Mouse (Mus musculus): ENCODE data around the gene Dlk2. TPM values are rescaled to one million over a fixed set of nuclear protein-coding genes. Genes with fewer than 3 reads are reported as not detected.

The Dlk2 gene
- polyA plus RNA-seq (2016; fragmentation: Nextera tagmentation; extraction: Ambion mirVana), result 1.2 TPM in 2 replicates

DNA sequence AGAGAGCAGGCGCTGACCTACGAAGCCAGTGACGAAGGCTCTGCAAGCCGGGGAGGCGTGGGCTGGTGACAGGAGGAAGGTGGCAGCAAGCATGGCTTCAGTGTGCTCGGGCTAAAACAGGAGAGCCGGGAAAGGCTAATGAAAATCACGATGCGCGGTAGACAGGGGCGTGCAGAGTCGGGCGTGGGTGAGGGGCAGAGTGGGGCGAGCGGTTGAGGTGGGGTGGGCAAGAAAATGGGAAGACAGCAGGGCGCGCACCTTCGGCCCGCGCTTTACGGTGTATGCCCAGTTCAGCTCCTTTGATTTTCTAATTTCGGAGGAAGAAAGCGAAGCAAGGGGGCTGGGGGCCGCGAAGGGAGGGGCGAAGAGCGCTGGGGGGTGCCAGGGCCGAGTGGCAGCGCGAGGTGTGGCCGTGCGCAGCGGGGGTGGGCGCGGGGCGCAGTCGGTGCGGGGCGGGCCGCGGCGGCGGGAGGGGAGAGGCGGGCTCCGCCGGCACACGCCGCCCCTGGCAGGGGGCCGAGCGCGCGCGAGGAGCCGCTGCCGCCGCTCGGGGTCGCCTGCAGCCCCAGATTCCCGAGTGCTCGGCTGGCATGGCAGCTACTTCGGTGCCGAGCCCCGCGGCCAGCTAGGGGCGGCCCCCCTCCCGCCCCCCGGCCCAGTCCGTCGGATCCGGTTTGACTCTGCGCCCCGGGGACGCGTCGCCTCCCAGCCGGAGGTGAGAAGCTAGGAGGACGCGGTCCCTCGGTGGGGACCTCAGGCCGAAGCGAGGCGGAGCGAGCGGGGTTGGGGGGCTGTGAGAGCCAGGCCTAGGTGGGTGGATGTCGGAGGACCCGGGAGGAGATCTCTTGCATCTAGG is at the start of gene Dlk2:
Dlk2 (plus strand) TSS at position 58 of the 856 bp plus-strand sequence.
- Histone ChIP-seq H3K36me3 (replicated peaks) (no peaks in the 10 kb centered on the region), H3K4me3 (peak within 1 kb of the TSS; percentile 68), H3K4me1 (peaks cover 26% of the 10 kb centered on the region), H3K9me3 (no peaks in the 10 kb centered on the region), H3K27ac (peak within 1 kb of the TSS; percentile 68), H3K27me3 (ENCODE audit: poor library complexity, severe bottlenecking) (peaks cover 82% of the 10 kb centered on the region)
- WGBS, result under 1% methylated on average over 63 of the region's 86 CpGs
- DNase-seq (ENCODE audit: extremely low spot score, low spot score), result peak; percentile 27

DNA sequence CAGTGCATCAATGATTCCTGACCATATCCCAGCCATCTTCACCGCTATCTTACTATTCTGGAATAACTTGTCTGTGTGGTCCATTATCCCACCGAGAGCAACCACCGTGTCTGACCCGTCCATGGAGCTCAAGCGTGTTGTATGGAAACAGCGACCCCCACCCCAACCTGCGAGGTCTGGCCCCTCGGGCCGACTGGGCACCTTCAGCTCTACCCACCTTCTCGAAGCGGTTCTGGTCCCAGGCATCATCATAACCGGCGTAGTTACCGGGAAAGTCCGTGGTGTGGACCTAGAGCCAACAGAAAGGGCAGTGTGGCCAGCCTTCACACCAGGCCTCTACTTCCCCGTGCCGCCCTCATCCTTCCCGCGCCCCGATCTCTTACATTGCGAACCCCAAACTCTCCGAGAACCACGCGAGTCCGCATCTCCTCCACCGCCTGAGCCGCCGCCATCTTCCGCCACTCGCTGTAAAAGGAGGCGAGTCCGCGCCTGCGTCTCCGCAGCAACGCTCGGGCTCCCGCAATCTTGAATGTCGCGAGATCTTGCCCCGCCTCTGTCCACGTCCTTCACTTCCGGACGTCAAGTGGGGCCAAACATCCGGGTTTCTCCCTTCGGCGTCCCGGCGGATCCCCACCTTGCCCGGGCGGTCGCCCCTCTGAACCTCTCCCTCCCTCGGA is 49.6 kb upstream of the Dlk2 start, which contains the start of the genes Polr1c and Yipf3:
Polr1c (minus strand) TSS at position 543 of the 677 bp plus-strand sequence.
Yipf3 (plus strand) TSS at position 569 of the 677 bp plus-strand sequence.
- Histone ChIP-seq H3K4me3 (peak within 1 kb of the TSS; percentile 86), H3K4me1 (peaks cover 26% of the 10 kb centered on the region), H3K9me3 (no peaks in the 10 kb centered on the region), H3K27me3 (ENCODE audit: poor library complexity, severe bottlenecking) (no peaks in the 10 kb centered on the region), H3K27ac (peak within 1 kb of the TSS; percentile 94), H3K36me3 (replicated peaks) (peaks cover 80% of the 10 kb centered on the region)
- WGBS, result under 1% methylated on average over 53 of the region's 53 CpGs
- peak; percentile 95 for DNase-seq (ENCODE audit: extremely low spot score, low spot score)

DNA sequence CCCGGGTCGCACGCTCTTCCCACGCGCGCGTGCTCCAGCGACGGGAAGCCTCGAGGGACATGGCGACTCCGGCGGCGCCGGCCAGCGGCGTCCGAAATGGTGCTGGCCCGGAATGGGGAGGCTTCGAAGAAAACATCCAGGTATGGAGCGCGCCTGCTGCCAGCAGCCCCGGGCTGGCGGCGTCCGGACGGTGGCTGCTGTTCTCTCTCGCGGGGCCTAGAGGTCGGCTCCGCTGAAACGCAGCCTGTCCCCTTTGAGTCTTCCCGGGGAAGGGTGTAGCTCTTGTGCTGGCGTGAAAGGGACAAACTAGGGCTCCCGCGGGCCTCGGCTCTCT is 49.1 kb upstream of the Dlk2 start:
- H3K4me3 ChIP-seq, result peak overlapping the region; percentile 86
- no peaks in the 10 kb centered on the region for H3K27me3 ChIP-seq (ENCODE audit: poor library complexity, severe bottlenecking)
- WGBS, result 1% methylated on average over 37 of the region's 37 CpGs
- peak overlapping the region; percentile 94 for H3K27ac ChIP-seq
- DNase-seq (ENCODE audit: extremely low spot score, low spot score), result no peak
- peaks cover 75% of the 10 kb centered on the region for H3K36me3 ChIP-seq (replicated peaks)
- H3K9me3 ChIP-seq, result no peaks in the 10 kb centered on the region
- peaks cover 27% of the 10 kb centered on the region for H3K4me1 ChIP-seq

DNA sequence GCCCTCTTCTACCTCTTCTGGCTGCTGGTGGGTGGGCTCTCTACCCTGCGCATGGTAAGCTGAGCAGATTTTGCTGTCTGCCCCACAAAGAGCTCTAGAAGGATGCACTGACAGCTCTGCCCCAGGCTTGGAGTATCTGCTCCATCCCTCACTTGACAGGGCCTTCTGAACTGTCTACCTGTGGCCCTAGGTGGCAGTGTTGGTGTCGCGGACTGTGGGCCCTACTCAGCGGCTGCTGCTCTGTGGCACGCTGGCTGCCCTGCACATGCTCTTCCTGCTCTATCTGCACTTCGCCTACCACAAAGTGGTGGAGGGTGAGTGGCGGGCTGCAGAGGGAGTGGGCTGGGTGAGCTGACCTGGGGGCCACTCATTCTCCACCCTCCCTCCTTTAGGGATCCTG is 46.0 kb upstream of the Dlk2 start:
- no peak for DNase-seq (ENCODE audit: extremely low spot score, low spot score)
- peaks cover 45% of the 10 kb centered on the region for H3K36me3 ChIP-seq (replicated peaks)
- H3K4me1 ChIP-seq, result peaks cover 50% of the 10 kb centered on the region
- 80% methylated on average over 7 of the region's 7 CpGs for WGBS
- no peak overlapping the region for H3K27ac ChIP-seq
- H3K27me3 ChIP-seq (ENCODE audit: poor library complexity, severe bottlenecking), result peaks cover 24% of the 10 kb centered on the region
- H3K9me3 ChIP-seq, result no peaks in the 10 kb centered on the region
- H3K4me3 ChIP-seq, result no peak overlapping the region

DNA sequence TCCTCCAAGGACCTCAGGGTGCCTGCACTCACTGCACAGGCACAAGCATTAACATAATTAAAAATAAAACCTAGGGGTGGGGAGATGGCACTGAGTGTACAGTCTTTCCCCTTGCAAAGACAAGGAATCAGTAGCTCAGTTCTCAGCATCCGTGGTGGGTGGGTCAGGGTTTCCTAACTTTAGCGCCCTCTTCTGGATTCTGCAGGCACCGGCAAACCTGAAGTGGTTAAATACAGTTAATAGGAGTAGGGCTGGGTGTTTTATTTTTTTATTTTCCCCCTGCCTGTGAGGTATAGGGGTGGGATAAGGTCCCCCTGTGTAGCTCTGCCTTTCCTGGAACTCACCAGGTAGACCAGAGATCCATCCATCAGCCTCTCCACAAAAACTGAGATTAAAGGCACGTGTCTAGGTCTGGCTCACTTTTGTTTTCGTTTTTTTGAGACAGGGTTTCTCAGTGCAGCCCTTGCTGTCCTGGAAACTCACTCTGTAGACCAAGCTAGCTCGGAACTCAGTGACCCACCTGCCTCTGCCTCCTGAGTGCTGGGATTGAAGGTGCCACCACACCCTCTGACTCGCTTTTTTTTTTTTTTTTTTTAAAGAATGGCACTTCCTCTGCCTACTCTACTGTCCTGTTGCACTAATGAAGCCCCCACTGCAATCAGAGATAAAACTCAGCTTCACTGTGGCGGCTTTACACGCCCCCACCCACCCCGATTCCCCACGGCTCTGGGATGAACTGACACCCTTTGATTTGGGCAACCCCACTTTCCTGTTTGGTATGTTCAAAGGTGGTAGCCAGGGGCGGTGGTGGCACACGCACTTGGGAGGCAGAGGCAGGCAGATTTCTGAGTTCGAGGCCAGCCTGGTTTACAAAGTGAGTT is 44.4 kb upstream of the Dlk2 start:
- Histone ChIP-seq H3K27me3 (ENCODE audit: poor library complexity, severe bottlenecking) (peaks cover 33% of the 10 kb centered on the region), H3K9me3 (no peaks in the 10 kb centered on the region), H3K4me1 (peaks cover 40% of the 10 kb centered on the region), H3K27ac (peak overlapping the region; percentile 67), H3K36me3 (replicated peaks) (peaks cover 54% of the 10 kb centered on the region), H3K4me3 (peak overlapping the region; percentile 78)
- 58% methylated on average over 14 of the region's 14 CpGs for WGBS
- peak; percentile 55 for DNase-seq (ENCODE audit: extremely low spot score, low spot score)

DNA sequence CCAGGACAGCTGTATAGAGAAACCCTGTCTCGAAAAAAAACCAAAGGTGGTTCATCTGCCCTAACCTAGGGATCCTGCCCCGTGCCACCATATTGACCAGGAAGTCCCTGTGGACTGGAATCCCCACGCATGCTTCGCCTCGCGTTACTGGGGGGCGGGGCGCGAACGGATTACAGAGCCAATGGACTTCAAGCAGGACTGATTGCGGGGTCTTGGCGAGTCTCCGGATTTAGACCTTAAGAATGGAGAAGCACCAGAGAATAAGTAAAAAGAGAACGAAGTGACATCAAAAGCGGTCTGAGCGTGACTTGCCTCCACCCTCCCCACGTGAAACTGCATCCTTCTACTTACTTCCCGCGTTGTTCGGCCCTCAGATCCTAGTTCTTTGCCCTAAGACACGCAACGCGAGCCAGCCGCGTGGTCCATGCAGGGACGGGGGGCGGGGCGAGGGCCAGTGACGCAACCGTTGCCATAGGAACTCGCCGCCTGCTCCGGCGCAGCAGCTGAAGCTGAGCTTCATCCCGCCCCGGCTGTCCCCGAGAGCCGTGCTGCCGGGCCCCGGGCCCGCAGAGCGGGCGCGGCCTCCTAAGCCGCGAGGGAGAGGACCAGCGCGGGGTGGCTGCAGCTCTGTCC is 43.7 kb upstream of the Dlk2 start, which contains the start of gene Lrrc73:
Lrrc73 (plus strand) TSS at position 80 of the 633 bp plus-strand sequence.
- H3K4me3 ChIP-seq, result peak within 1 kb of the TSS; percentile 78
- H3K9me3 ChIP-seq, result no peaks in the 10 kb centered on the region
- DNase-seq (ENCODE audit: extremely low spot score, low spot score), result peak; percentile 91
- H3K27me3 ChIP-seq (ENCODE audit: poor library complexity, severe bottlenecking), result peaks cover 33% of the 10 kb centered on the region
- H3K4me1 ChIP-seq, result peaks cover 36% of the 10 kb centered on the region
- peaks cover 61% of the 10 kb centered on the region for H3K36me3 ChIP-seq (replicated peaks)
- H3K27ac ChIP-seq, result peak within 1 kb of the TSS; percentile 67
- 2% methylated on average over 48 of the region's 48 CpGs for WGBS

DNA sequence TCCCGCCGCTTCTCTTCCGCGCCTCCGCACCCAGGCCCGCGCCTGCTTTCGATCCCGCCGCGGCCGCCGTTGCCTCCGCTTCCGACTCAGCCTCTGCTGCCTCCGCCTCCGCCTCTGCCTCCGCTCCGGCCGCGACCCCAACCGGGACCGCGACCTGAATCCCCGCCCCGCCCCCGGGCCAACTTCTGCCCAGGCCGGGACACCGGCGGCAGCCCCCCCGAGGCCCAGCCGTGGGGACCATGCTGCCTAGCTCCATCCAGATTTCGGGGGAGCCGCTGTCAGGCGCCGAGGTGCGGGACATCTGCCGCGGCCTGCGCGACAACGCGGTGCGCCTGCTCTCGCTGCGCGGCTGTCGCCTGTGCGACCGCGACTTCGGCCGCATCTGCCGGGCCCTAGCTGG is 43.1 kb upstream of the Dlk2 start:
- Histone ChIP-seq H3K27ac (peak overlapping the region; percentile 67), H3K27me3 (ENCODE audit: poor library complexity, severe bottlenecking) (peaks cover 33% of the 10 kb centered on the region), H3K4me3 (peak overlapping the region; percentile 78), H3K9me3 (no peaks in the 10 kb centered on the region), H3K4me1 (peaks cover 31% of the 10 kb centered on the region), H3K36me3 (replicated peaks) (peaks cover 65% of the 10 kb centered on the region)
- under 1% methylated on average over 50 of the region's 54 CpGs for WGBS
- DNase-seq (ENCODE audit: extremely low spot score, low spot score), result no peak

DNA sequence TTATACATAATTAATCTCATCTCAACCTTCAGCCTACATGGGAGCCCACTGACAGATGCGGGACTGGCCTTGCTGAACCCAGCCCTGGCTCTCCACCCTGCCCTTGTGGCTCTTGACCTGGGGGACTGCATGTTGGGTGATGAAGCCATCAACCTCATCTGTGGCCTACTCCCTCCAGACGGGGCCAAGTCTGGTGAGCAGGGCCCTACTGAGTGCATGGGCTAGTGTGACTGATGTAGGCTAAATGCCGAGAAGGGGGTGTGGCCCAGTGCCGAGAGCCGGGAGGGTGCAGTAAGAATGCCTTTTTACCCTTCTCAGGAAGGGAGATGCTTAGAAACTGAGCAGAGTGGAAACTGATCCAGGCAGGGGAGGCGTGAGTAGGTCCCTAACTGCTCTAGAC is 42.1 kb upstream of the Dlk2 start:
- Histone ChIP-seq H3K27me3 (ENCODE audit: poor library complexity, severe bottlenecking) (peaks cover 33% of the 10 kb centered on the region), H3K36me3 (replicated peaks) (peaks cover 65% of the 10 kb centered on the region), H3K27ac (no peak overlapping the region), H3K4me1 (peaks cover 26% of the 10 kb centered on the region), H3K9me3 (no peaks in the 10 kb centered on the region), H3K4me3 (peak overlapping the region; percentile 78; the same call in 1 of the 2 replicates)
- no peak for DNase-seq (ENCODE audit: extremely low spot score, low spot score)
- WGBS, result 48% methylated on average over 6 of the region's 6 CpGs

DNA sequence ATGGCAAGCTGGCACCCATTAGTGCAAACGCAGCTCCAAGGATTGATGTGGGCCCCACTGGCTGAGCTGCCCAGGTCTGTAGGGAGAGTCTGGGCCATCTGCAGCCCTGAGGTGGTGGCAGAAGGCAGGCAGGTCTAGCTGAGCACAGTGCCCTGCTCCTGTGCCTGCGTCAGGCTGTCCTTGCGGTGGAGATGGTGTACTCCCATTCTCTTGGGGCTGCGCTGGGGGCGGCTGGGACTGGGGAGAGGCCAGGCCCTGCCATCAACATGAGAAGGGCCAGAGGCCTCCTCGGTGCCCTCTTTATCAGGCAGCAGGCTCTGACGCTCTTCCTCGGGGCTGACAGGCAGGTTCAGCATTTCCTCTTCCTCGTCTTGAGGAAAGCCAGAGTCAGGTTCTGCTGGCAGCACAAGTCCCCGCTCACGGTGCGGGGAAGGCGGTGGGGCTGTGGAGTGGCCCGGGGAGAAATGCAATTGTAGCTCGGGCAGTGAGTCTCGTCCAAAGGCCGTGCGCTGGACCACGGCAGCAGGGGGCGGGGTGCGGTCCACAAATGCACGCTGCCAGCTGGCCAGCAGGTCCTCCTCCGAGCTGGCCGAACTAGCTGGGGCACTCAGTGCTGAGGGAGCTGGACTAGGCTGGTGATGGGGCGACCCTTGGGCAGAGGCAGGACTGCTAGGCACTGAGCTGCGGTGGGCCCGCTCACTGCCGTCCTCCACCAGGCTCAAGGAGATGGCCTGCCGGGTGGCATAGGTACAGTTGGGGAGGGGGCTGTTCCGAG is 38.8 kb upstream of the Dlk2 start:
- no peak overlapping the region for H3K4me3 ChIP-seq
- H3K27ac ChIP-seq, result no peak overlapping the region
- H3K36me3 ChIP-seq (replicated peaks), result peaks cover 73% of the 10 kb centered on the region
- H3K27me3 ChIP-seq (ENCODE audit: poor library complexity, severe bottlenecking), result peaks cover 33% of the 10 kb centered on the region
- peaks cover 21% of the 10 kb centered on the region for H3K4me1 ChIP-seq
- H3K9me3 ChIP-seq, result no peaks in the 10 kb centered on the region
- DNase-seq (ENCODE audit: extremely low spot score, low spot score), result no peak
- whole genome bisulfite sequencing, result 90% methylated on average over 30 of the region's 30 CpGs

DNA sequence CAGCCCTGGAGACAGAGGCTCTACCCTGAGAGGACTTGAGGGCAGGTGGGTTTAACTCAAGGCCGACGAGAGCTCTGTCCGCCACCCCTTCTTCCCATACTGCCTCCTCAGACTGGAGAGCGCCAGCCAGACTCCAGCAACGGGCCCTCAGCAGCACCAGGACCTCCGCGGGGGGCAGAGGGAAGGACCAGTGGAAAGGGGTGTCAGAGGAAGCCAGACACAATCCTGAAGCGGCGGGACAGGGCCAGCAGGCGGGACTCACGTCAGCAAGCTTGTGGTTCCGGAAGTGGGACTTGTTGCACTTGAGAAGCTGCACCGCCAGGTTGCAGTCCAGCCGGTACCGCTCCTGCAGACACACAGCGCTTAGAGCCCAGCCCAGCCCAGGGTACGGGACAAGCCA is 37.5 kb upstream of the Dlk2 start:
- no peak overlapping the region for H3K4me3 ChIP-seq
- 91% methylated on average over 17 of the region's 17 CpGs for WGBS
- H3K27me3 ChIP-seq (ENCODE audit: poor library complexity, severe bottlenecking), result peaks cover 25% of the 10 kb centered on the region
- H3K36me3 ChIP-seq (replicated peaks), result peaks cover 85% of the 10 kb centered on the region
- no peak for DNase-seq (ENCODE audit: extremely low spot score, low spot score)
- no peak overlapping the region for H3K27ac ChIP-seq
- no peaks in the 10 kb centered on the region for H3K9me3 ChIP-seq
- peaks cover 10% of the 10 kb centered on the region for H3K4me1 ChIP-seq

DNA sequence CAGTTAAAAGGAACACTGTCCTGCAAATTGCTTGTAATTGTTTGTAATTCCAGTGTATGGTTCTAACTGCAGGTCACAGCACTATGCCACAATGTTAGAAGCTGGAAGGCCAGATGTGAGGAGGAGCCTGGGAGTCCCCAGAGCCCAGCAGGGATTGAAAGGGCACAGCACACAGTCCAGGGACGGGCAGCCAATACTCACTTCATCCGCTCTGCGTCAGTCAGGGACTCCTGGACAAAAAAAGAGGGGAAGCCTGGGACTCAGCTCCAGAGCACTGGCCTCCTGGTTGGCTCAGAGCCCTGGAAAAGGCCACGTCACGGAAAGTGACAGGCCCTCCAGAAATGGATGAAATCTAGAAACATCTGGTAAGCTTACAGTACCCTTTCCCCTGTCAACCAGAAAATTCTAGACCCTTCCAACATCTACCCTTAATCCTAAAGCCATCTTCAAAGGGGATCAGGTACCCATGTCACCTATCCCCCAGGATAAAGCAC is 35.0 kb upstream of the Dlk2 start:
- no peak for DNase-seq (ENCODE audit: extremely low spot score, low spot score)
- WGBS, result over 99% methylated on average over 5 of the region's 5 CpGs
- Histone ChIP-seq H3K27me3 (ENCODE audit: poor library complexity, severe bottlenecking) (0 out of 2 replicates have a peak, but pooled peaks cover under 1% of the 10 kb centered on the region), H3K36me3 (replicated peaks) (peaks cover 99% of the 10 kb centered on the region), H3K9me3 (no peaks in the 10 kb centered on the region), H3K4me1 (peaks cover 6% of the 10 kb centered on the region), H3K27ac (no peak overlapping the region), H3K4me3 (no peak overlapping the region)

Measured in forebrain, embryonic 10.5 days (tissue).